Mouse (Mus musculus) kidney, postnatal 0 days (tissue): Measurements from ENCODE around the gene Tmem97. TPM values are rescaled to one million over a fixed set of nuclear protein-coding genes. Genes with fewer than 3 reads are reported as not detected.

ENCODE experiments used
- ATAC-seq: fragments of 200-750 bp; cut with Nextera tagmentation; replicated peaks from 2 replicates; pipeline ENCODE4 v1.8.0; 2017; ENCODE audit warnings: low read depth, moderate number of reproducible peaks, moderate TSS enrichment, moderate library complexity; ENCODE audit not compliant: low FRiP score
- DNase-seq: peaks from one replicate; pipeline ENCODE4 v3.0.0-alpha.2; 2016; ENCODE audit warnings: low spot score
- H3K27ac ChIP-seq: fragments of 300-500 bp; sonication (generic); 2 replicates; pipeline ENCODE4 v1.5.1; 2014; ENCODE audit warnings: mild to moderate bottlenecking
- H3K27me3 ChIP-seq: fragments of 300-500 bp; sonication (generic); 2 replicates; pipeline ENCODE4 v1.6.1; 2014; ENCODE audit warnings: low read length, mixed read lengths; ENCODE audit not compliant: insufficient read depth
- H3K36me3 ChIP-seq: fragments of 300-500 bp; sonication (generic); 2 replicates; pipeline ENCODE4 v1.6.1; 2014; ENCODE audit warnings: low read length, mixed read lengths; ENCODE audit not compliant: insufficient read depth
- H3K4me1 ChIP-seq: fragments of 300-500 bp; sonication (generic); replicated peaks from 2 replicates; pipeline ENCODE4 v1.6.1; 2014; ENCODE audit warnings: antibody characterized with exemption, low read length, mixed read lengths; ENCODE audit not compliant: insufficient read depth
- H3K4me2 ChIP-seq: fragments of 300-500 bp; sonication (generic); 2 replicates; pipeline ENCODE4 v1.6.1; 2014; ENCODE audit warnings: mild to moderate bottlenecking, low read length, moderate library complexity, mixed read lengths
- H3K4me3 ChIP-seq: fragments of 300-500 bp; sonication (generic); replicated peaks from 2 replicates; pipeline ENCODE4 v1.5.1; 2014; ENCODE audit warnings: low read depth, low read length
- H3K9ac ChIP-seq: fragments of 300-500 bp; sonication (generic); 2 replicates; pipeline ENCODE4 v1.6.1; 2014; ENCODE audit warnings: low read depth, low read length
- H3K9me3 ChIP-seq: fragments of 300-500 bp; sonication (generic); replicated peaks from 2 replicates; pipeline ENCODE4 v1.6.1; 2016; ENCODE audit warnings: low read length, inconsistent platforms, mixed read lengths
- CTCF ChIP-seq: IDR thresholded peaks from 2 replicates; pipeline ENCODE4 v1.5.1; 2016; ENCODE audit warnings: antibody characterized with exemption, low read depth, mild to moderate bottlenecking, moderate library complexity
- WGBS: fragments of 180-500 bp; shearing (Covaris S2); extraction: QIAGEN DNeasy Blood & Tissue Kit; methylation state at CpG from one replicate; pipeline ENCODE4 v1.1.7; 2014; 5-methylcytosine and 5-hydroxymethylcytosine counted together
- polyA plus RNA-seq: library from polyadenylated mRNA; unstranded; fragments of >200 nt; fragmentation: Nextera tagmentation; extraction: Ambion mirVana; gene quantifications from 2 replicates; pipeline ENCODE4 v1.2.1, GENCODE M21; 2015

Gene Tmem97
- polyA plus RNA-seq, 1 experiment from 2014 or later = 61.0 TPM

- H3K27ac ChIP-seq = no peak within 1 kb of the TSS
- no peaks in the 10 kb centered on the region for H3K9me3 ChIP-seq
- DNase-seq = no peak
- TF ChIP-seq CTCF = no peak
- H3K9ac ChIP-seq = no peak within 1 kb of the TSS
- H3K4me3 ChIP-seq = peak within 1 kb of the TSS; percentile 42
- 53% methylated on average over 7 of the region's 7 CpGs for WGBS
- H3K4me2 ChIP-seq = peak within 1 kb of the TSS; percentile 90
- no peaks in the 10 kb centered on the region for H3K36me3 ChIP-seq
- ATAC-seq = no peak
- H3K4me1 ChIP-seq = peaks cover 10% of the 10 kb centered on the region; the same call in 1 of the 2 replicates
- 0 out of 2 replicates have a peak, but pooled peaks cover 6% of the 10 kb centered on the region for H3K27me3 ChIP-seq
Observed at GRCm38 (mm10) chr11:78499004-78499403, 51.6 kb downstream of the Tmem97 start, which contains the start of gene Vtn. Gene Vtn (plus strand): TSS chr11:78499091.

DNA sequence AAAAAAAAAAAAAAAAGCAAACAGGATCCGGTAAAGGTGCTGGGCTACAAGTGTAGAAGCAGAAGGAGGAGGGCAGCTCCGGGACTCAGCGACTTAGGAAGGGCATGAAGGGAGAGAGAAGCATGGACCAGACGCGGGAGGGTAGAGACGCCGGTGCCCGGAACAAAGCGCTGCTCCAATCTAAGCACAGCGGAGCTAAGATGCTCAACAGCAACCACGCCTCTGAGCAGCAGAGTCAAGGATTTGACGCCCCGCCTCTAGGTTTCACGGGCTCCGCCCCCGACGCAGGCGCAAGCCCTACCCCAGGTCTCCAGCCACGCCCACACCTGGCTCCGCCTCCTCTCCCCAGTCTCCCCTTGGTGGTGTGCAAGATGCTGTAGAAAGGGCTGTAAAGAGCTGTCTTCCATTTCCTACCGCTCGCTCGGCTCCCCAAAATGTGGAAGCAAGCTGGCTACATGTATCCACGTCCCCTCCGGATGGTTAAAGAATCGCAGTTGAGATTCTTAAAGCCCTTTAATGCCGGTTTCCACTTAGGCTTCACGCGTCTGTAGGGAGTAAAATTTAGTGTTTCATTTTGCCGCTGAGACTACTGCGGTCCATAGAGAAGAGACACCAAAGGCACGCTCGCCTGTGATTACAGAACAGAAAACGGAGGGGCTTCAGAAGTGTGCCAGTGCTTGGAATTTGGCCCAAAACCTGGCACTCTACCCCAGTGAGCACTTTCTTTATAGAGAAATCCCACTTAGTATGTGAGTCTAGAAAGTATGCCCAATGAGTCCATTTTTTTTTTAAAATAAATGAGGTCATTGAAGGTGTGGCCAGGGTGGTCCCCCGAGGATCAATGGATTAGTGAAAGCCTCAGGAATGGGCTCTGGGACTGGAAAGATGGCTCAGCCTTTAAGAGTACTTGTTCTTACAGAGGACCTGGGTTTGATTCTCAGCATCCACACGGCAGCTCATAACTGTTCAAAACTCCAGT, 52.7 kb downstream of the Tmem97 start, which contains the start of gene Sarm1:
Gene Sarm1 (minus strand): TSS at position 211 of the 979 bp plus-strand sequence.
- Histone ChIP-seq H3K36me3 (no peaks in the 10 kb centered on the region), H3K4me2 (peak within 1 kb of the TSS; percentile 90), H3K27ac (no peak within 1 kb of the TSS), H3K27me3 (0 out of 2 replicates have a peak, but pooled peaks cover 6% of the 10 kb centered on the region), H3K9me3 (no peaks in the 10 kb centered on the region), H3K9ac (0 out of 2 replicates have a peak within 1 kb of the TSS, but pooled peaks have one; percentile 19), H3K4me3 (peak within 1 kb of the TSS; percentile 42), H3K4me1 (peaks cover 10% of the 10 kb centered on the region; the same call in 1 of the 2 replicates)
- 3% methylated on average over 36 of the region's 36 CpGs for WGBS
- DNase-seq = peak; percentile 94
- ATAC-seq = peak; percentile 93
- no peak for TF ChIP-seq CTCF

- Histone ChIP-seq H3K9ac (0 out of 2 replicates have a peak overlapping the region, but pooled peaks have one; percentile 19), H3K4me1 (peaks cover 10% of the 10 kb centered on the region; the same call in 1 of the 2 replicates), H3K27me3 (0 out of 2 replicates have a peak, but pooled peaks cover 6% of the 10 kb centered on the region), H3K36me3 (no peaks in the 10 kb centered on the region), H3K9me3 (no peaks in the 10 kb centered on the region), H3K4me2 (peak overlapping the region; percentile 90), H3K4me3 (peak overlapping the region; percentile 42), H3K27ac (no peak overlapping the region)
- ATAC-seq (0 out of 2 replicates have a peak, but pooled peaks have one; percentile 43), DNase-seq (peak; percentile 21)
- WGBS = under 1% methylated on average over 44 of the region's 44 CpGs
- no peak for TF ChIP-seq CTCF
Observed at GRCm38 (mm10) chr11:78497071-78497541, 53.5 kb downstream of the Tmem97 start.

GRCm38 (mm10) chr11:78495904-78496303, 54.7 kb downstream of the Tmem97 start:
- H3K36me3 ChIP-seq = no peaks in the 10 kb centered on the region
- peaks cover 16% of the 10 kb centered on the region for H3K27me3 ChIP-seq
- peaks cover 10% of the 10 kb centered on the region; the same call in 1 of the 2 replicates for H3K4me1 ChIP-seq
- no peak overlapping the region for H3K27ac ChIP-seq
- 7% methylated on average over 6 of the region's 6 CpGs for WGBS
- ATAC-seq (no peak), DNase-seq (peak; percentile 78)
- H3K9ac ChIP-seq = no peak overlapping the region
- no peak overlapping the region for H3K4me3 ChIP-seq
- no peaks in the 10 kb centered on the region for H3K9me3 ChIP-seq
- H3K4me2 ChIP-seq = no peak overlapping the region
- no peak for TF ChIP-seq CTCF

Other genes with a start within 250 kb of the Tmem97 start
- 12.4 and 14.8 TPM in 2 replicates for gene Spag5, start 249.2 kb downstream of the Tmem97 start, polyA plus RNA-seq
- gene Aldoc, start 227.8 kb downstream of the Tmem97 start, polyA plus RNA-seq = 12.5 and 13.0 TPM in 2 replicates
- 67.5 and 74.9 TPM in 2 replicates for gene Pigs, start 222.4 kb downstream of the Tmem97 start, polyA plus RNA-seq
- gene Unc119, start 207.3 kb downstream of the Tmem97 start, polyA plus RNA-seq = 30.4 TPM in 2 replicates
- gene Foxn1, start 164.2 kb downstream of the Tmem97 start, polyA plus RNA-seq = not detected in 2 replicates
- 6.5 and 6.6 TPM in 2 replicates for gene Slc13a2, start 128.6 kb downstream of the Tmem97 start, polyA plus RNA-seq
- 21.7 and 23.4 TPM in 2 replicates for gene Slc46a1, start 85.1 kb downstream of the Tmem97 start, polyA plus RNA-seq
- gene Sarm1, start 53.0 kb downstream of the Tmem97 start, polyA plus RNA-seq = 0.55 and 1.1 TPM in 2 replicates
- 0.70 and 1.7 TPM in 2 replicates for gene Vtn, start 51.7 kb downstream of the Tmem97 start, polyA plus RNA-seq
- not detected in 2 replicates for gene Sebox, start 47.3 kb downstream of the Tmem97 start, polyA plus RNA-seq
- gene Tmem199, start 38.6 kb downstream of the Tmem97 start, polyA plus RNA-seq = 56.0 and 58.9 TPM in 2 replicates
- gene Poldip2, start 38.6 kb downstream of the Tmem97 start, polyA plus RNA-seq = 173 and 191 TPM in 2 replicates
- gene Tnfaip1, start 14.4 kb downstream of the Tmem97 start, polyA plus RNA-seq = 59.8 and 66.5 TPM in 2 replicates
- 185 and 187 TPM in 2 replicates for gene Ift20, start 14.4 kb downstream of the Tmem97 start, polyA plus RNA-seq
- gene Nlk, start 146.6 kb upstream of the Tmem97 start, polyA plus RNA-seq = 19.2 and 20.8 TPM in 2 replicates
- gene Ccnq, start 201.0 kb upstream of the Tmem97 start, polyA plus RNA-seq = 53.6 and 55.8 TPM in 2 replicates